ENCODE assay signal across 8 mouse cellular contexts in the genomic region with DNA sequence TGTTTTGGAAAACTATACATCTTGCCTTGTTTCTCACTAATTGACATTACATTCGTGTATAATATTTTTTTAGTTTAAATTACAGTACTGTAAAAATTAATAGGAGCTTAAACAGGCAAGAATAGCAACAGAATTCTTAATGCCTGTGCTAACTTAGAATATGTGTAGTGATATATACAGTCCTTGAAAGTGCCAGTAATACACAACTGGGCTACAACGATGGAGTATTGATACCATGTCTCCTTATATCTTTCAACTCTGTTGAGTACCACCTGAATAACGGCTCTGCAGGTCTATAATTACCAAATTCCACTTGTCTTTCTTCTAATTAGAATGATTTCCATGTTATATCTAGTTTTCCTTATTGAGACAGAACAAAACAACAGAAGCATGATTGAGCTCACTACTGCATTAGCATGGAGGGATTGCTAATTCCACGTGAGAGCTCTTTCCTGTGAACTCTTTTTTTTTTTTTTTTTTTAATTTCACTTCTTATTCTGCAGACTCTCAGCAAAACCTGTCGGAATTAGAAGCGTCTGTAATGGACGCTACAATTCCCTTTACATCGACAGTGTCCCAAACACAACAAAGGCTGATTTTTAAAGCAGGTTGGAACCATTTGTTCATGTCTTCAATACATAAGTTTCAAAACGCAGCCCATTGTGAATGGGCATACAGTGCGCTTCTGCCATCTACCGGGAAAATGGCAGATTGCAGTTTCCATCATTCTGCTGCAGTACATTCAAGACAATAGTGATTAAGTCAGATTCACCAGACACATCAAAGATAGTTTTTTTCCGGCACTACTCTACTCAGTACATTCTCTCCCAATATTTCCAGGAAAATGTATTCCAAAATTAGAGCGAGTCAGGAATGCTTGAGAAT.
DNase-seq lines count a peak whose midpoint lies in the region; ATAC-seq and TF ChIP-seq lines count a peak whose summit lies in the region.

No protein-coding gene starts in this region.

- H3K4me3 ChIP-seq in forebrain, embryonic 10.5 days: peak overlapping the region; percentile 28; the same call in 1 of the 2 replicates
- peak overlapping the region; percentile 23; the same call in 1 of the 2 replicates for H3K4me3 ChIP-seq in hindbrain, embryonic 10.5 days
- H3K4me3 ChIP-seq in layer of hippocampus, adult 2 months: peak overlapping the region; percentile 48
- no peak overlapping the region for H3K4me3 ChIP-seq in lung, embryonic 15.5 days

- H3K4me2 ChIP-seq in lung, embryonic 15.5 days: no peak overlapping the region

- no peak overlapping the region for H3K9ac ChIP-seq in lung, embryonic 15.5 days

- no peak overlapping the region for H3K27ac ChIP-seq in forebrain, embryonic 10.5 days
- no peak overlapping the region for H3K27ac ChIP-seq in hindbrain, embryonic 10.5 days
- no peak overlapping the region for H3K27ac ChIP-seq in layer of hippocampus, adult 2 months
- no peak overlapping the region for H3K27ac ChIP-seq in lung, embryonic 15.5 days

- H3K9me3 ChIP-seq in forebrain, embryonic 10.5 days: no peaks in the 10 kb centered on the region
- H3K9me3 ChIP-seq in hindbrain, embryonic 10.5 days: no peaks in the 10 kb centered on the region
- H3K9me3 ChIP-seq in lung, embryonic 15.5 days: no peaks in the 10 kb centered on the region

- peak; percentile 98 for DNase-seq in MEL-GATA-1-ER (ENCODE audit: extremely low read depth, low read depth)
- peak; percentile 94 for DNase-seq in brain, embryonic 14.5 days (ENCODE audit: low read depth)
- DNase-seq in forebrain, embryonic 10.5 days (ENCODE audit: extremely low spot score, low spot score): peak; percentile 64
- peak; percentile 76 for DNase-seq in hindbrain, embryonic 10.5 days (ENCODE audit: low spot score)
- peak; percentile 68 to 85 for DNase-seq in layer of hippocampus, adult 2 months (ENCODE audit: low spot score in 2 of 2)
- peak; percentile 92 for DNase-seq in retina, embryonic 14.5 days (ENCODE audit: low spot score)
- DNase-seq in natural killer cell, adult 2 months (ENCODE audit: low spot score in 2 of 2): no peak

- peaks cover 9% of the 10 kb centered on the region; the same call in 1 of the 2 replicates for H3K4me1 ChIP-seq in forebrain, embryonic 10.5 days
- H3K4me1 ChIP-seq in hindbrain, embryonic 10.5 days (replicated peaks): peaks cover 4% of the 10 kb centered on the region; the same call in 1 of the 2 replicates
- H3K4me1 ChIP-seq in lung, embryonic 15.5 days: no peaks in the 10 kb centered on the region

- no peak for TF ChIP-seq POLR2A in brain, embryonic 14.5 days (IDR thresholded peaks at IDR 0.05; ENCODE audit: borderline replicate concordance, extremely low read depth, insufficient read depth, insufficient read length, poor library complexity, severe bottlenecking)

- H3K27me3 ChIP-seq in forebrain, embryonic 10.5 days (ENCODE audit: poor library complexity, severe bottlenecking): no peaks in the 10 kb centered on the region
- H3K27me3 ChIP-seq in hindbrain, embryonic 10.5 days (ENCODE audit: insufficient read depth, poor library complexity, severe bottlenecking): no peaks in the 10 kb centered on the region
- no peaks in the 10 kb centered on the region for H3K27me3 ChIP-seq in lung, embryonic 15.5 days

- ATAC-seq in lung, embryonic 15.5 days (ENCODE audit: borderline replicate concordance, extremely low read depth, low FRiP score, low TSS enrichment): peak; percentile 49; the same call in 1 of the 2 replicates

- peak; percentile 83; the same call in 1 of the 2 replicates for TF ChIP-seq CTCF in brain, embryonic 14.5 days (IDR thresholded peaks at IDR 0.05; ENCODE audit: borderline replicate concordance, extremely low read depth, insufficient read depth, insufficient read length)
- peak; percentile 99 for TF ChIP-seq CTCF in layer of hippocampus, adult 2 months (conservative IDR thresholded peaks at IDR 0.05)

- WGBS in forebrain, embryonic 10.5 days: 29% methylated on average over 13 of the region's 13 CpGs
- 27% methylated on average over 13 of the region's 13 CpGs for WGBS in hindbrain, embryonic 10.5 days
- 23% methylated on average over 13 of the region's 13 CpGs for WGBS in lung, embryonic 15.5 days

- H3K36me3 ChIP-seq in forebrain, embryonic 10.5 days (replicated peaks): no peaks in the 10 kb centered on the region
- H3K36me3 ChIP-seq in hindbrain, embryonic 10.5 days: no peaks in the 10 kb centered on the region
- H3K36me3 ChIP-seq in lung, embryonic 15.5 days: no peaks in the 10 kb centered on the region

Comparison
In these comparisons a context has a peak if more than half of its experiments do, and no peak if none do; other contexts are left out.
1. DNase-seq: peak in MEL-GATA-1-ER (single experiment), brain, embryonic 14.5 days (single experiment), forebrain, embryonic 10.5 days (single experiment), hindbrain, embryonic 10.5 days (single experiment), layer of hippocampus, adult 2 months (2 of 2) and retina, embryonic 14.5 days (single experiment); none in natural killer cell, adult 2 months (0 of 2).